ENCODE assay signal across 8 mouse cellular contexts in the genomic region with DNA sequence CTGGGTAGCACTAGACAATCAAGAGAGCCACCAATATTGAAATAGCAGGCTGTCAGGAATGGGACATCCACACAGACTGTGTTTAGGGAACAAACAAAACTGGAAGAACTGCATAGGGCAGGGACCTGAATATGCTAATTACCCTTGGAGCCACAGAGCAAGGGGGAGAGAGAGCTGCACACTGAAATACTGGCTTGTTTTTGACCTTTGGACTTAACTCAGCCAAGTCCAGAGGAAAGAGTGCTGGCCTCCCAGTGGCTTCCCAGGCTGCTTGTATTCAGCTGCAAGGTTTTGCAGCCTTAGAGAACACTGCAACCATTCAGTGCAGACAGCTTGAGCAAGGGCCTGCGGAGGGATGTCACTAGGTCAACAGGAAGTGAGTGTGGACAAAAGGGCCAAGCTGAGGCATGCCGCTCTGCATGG.
DNase-seq lines count a peak whose midpoint lies in the region; ATAC-seq and TF ChIP-seq lines count a peak whose summit lies in the region.

No protein-coding gene starts in this region.

- no peak for TF ChIP-seq CTCF in bone marrow macrophage, adult 2 months (IDR thresholded peaks at IDR 0.05; ENCODE audit: low read depth, low read length)

- peak overlapping the region; percentile 99 for H3K27ac ChIP-seq in bone marrow macrophage, adult 2 months (ENCODE audit: insufficient read depth, low read depth, low read length)
- peak overlapping the region; percentile 70 for H3K27ac ChIP-seq in hindbrain, embryonic 16.5 days (ENCODE audit: low read depth, low read length)
- peak overlapping the region; percentile 48; the same call in 1 of the 2 replicates for H3K27ac ChIP-seq in liver, embryonic 11.5 days (ENCODE audit: low read depth, low read length)
- peak overlapping the region; percentile 24 for H3K27ac ChIP-seq in neural tube, embryonic 15.5 days (replicated peaks)

- no peaks in the 10 kb centered on the region for H3K9me3 ChIP-seq in hindbrain, embryonic 16.5 days (ENCODE audit: control insufficient read depth, low read length)
- H3K9me3 ChIP-seq in liver, embryonic 11.5 days (ENCODE audit: control insufficient read depth, low read length) = no peaks in the 10 kb centered on the region
- no peaks in the 10 kb centered on the region for H3K9me3 ChIP-seq in neural tube, embryonic 15.5 days (replicated peaks)

- no peaks in the 10 kb centered on the region for H3K27me3 ChIP-seq in hindbrain, embryonic 16.5 days (replicated peaks; ENCODE audit: control insufficient read depth, insufficient read depth, low read length)
- H3K27me3 ChIP-seq in liver, embryonic 11.5 days (replicated peaks; ENCODE audit: control insufficient read depth, insufficient read depth, low read length) = no peaks in the 10 kb centered on the region
- H3K27me3 ChIP-seq in neural tube, embryonic 15.5 days (replicated peaks) = no peaks in the 10 kb centered on the region

- TF ChIP-seq POLR2A in bone marrow macrophage, adult 2 months (IDR thresholded peaks at IDR 0.05; ENCODE audit: borderline replicate concordance, low read depth, low read length) = no peak

- peak; percentile 86 for ATAC-seq in hindbrain, embryonic 16.5 days
- peak; percentile 54 for ATAC-seq in liver, embryonic 11.5 days (replicated peaks; ENCODE audit: low FRiP score)
- ATAC-seq in neural tube, embryonic 15.5 days (ENCODE audit: low FRiP score) = no peak

- H3K4me1 ChIP-seq in bone marrow macrophage, adult 2 months (ENCODE audit: control insufficient read depth, insufficient read depth, low read length) = peaks cover 58% of the 10 kb centered on the region
- H3K4me1 ChIP-seq in hindbrain, embryonic 16.5 days (ENCODE audit: control insufficient read depth, insufficient read depth, low read depth, low read length) = peaks cover 9% of the 10 kb centered on the region
- peaks cover 6% of the 10 kb centered on the region; the same call in 1 of the 2 replicates for H3K4me1 ChIP-seq in liver, embryonic 11.5 days (replicated peaks; ENCODE audit: control insufficient read depth, insufficient read depth, low read length)
- H3K4me1 ChIP-seq in neural tube, embryonic 15.5 days = peaks cover 12% of the 10 kb centered on the region

- no peaks in the 10 kb centered on the region for H3K36me3 ChIP-seq in hindbrain, embryonic 16.5 days (ENCODE audit: control insufficient read depth, insufficient read depth, low read length)
- H3K36me3 ChIP-seq in liver, embryonic 11.5 days (ENCODE audit: control insufficient read depth, insufficient read depth, low read length) = no peaks in the 10 kb centered on the region
- H3K36me3 ChIP-seq in neural tube, embryonic 15.5 days = no peaks in the 10 kb centered on the region

- peak; percentile 2 to 5 for DNase-seq in cerebellum, adult 18-20 months
- DNase-seq in cerebellum, postnatal 14 days = no peak
- DNase-seq in liver, embryonic 11.5 days (ENCODE audit: low spot score) = no peak
- no peak for DNase-seq in ovary, adult 18-20 months (ENCODE audit: low spot score)
- DNase-seq in thymus, postnatal 14 days = no peak

- no peak overlapping the region for H3K4me2 ChIP-seq in hindbrain, embryonic 16.5 days (ENCODE audit: low read length)
- H3K4me2 ChIP-seq in liver, embryonic 11.5 days = peak overlapping the region; percentile 29; the same call in 1 of the 2 replicates
- H3K4me2 ChIP-seq in neural tube, embryonic 15.5 days = 0 out of 2 replicates have a peak overlapping the region, but pooled peaks have one; percentile 3

- WGBS in hindbrain, embryonic 16.5 days = 26% methylated on average over 2 of the region's 2 CpGs
- WGBS in liver, embryonic 11.5 days = 35% methylated on average over 2 of the region's 2 CpGs
- 13% methylated on average over 2 of the region's 2 CpGs for WGBS in neural tube, embryonic 15.5 days

- no peak overlapping the region for H3K4me3 ChIP-seq in bone marrow macrophage, adult 2 months (ENCODE audit: insufficient read depth, low read length)
- H3K4me3 ChIP-seq in hindbrain, embryonic 16.5 days (ENCODE audit: low read length) = no peak overlapping the region
- H3K4me3 ChIP-seq in liver, embryonic 11.5 days (ENCODE audit: low read depth, low read length) = no peak overlapping the region
- H3K4me3 ChIP-seq in neural tube, embryonic 15.5 days (replicated peaks) = no peak overlapping the region

- no peak overlapping the region for H3K9ac ChIP-seq in hindbrain, embryonic 16.5 days (ENCODE audit: low read depth, low read length)
- H3K9ac ChIP-seq in liver, embryonic 11.5 days (ENCODE audit: low read depth, low read length) = no peak overlapping the region
- no peak overlapping the region for H3K9ac ChIP-seq in neural tube, embryonic 15.5 days (replicated peaks)

Comparison
In these comparisons a context has a peak if more than half of its experiments do, and no peak if none do; other contexts are left out.
1. DNase-seq: peak in cerebellum, adult 18-20 months (2 of 2); none in cerebellum, postnatal 14 days (0 of 2), liver, embryonic 11.5 days (single experiment), ovary, adult 18-20 months (single experiment) and thymus, postnatal 14 days (single experiment).
2. H3K27ac ChIP-seq: peak in every context shown above with its lines; median percentile 99 in bone marrow macrophage, adult 2 months; 70 in hindbrain, embryonic 16.5 days; 48 in liver, embryonic 11.5 days; 24 in neural tube, embryonic 15.5 days.